Mouse (Mus musculus) forebrain, postnatal 0 days (tissue): Measurements from ENCODE around the gene Hoxd11. TPM values are rescaled to one million over a fixed set of nuclear protein-coding genes. Genes with fewer than 3 reads are reported as not detected.
A peak's percentile ranks its signal among the peaks of the same experiment; 100 is the strongest.

Experiments
- ATAC-seq: fragments of 200-750 bp; cut with Nextera tagmentation; 2 replicates; pipeline ENCODE4 v1.8.0; 2017; ENCODE audit warnings: mild to moderate bottlenecking, moderate library complexity
- DNase-seq: peaks from one replicate; pipeline ENCODE4 v3.0.0-alpha.2; 2015
- H3K27ac ChIP-seq: fragments of 300-500 bp; sonication (generic); 2 replicates; pipeline ENCODE4 v1.5.1; 2014; ENCODE audit warnings: low read depth, mild to moderate bottlenecking, antibody characterized with exemption, low read length, moderate library complexity, mixed read lengths
- H3K27me3 ChIP-seq: fragments of 300-500 bp; sonication (generic); 2 replicates; pipeline ENCODE4 v1.6.1; 2014; ENCODE audit warnings: mild to moderate bottlenecking, low read length, mixed read lengths; ENCODE audit not compliant: insufficient read depth
- H3K36me3 ChIP-seq: fragments of 300-500 bp; sonication (generic); 2 replicates; pipeline ENCODE4 v1.6.1; 2014; ENCODE audit warnings: mild to moderate bottlenecking, moderate library complexity; ENCODE audit not compliant: insufficient read depth
- H3K4me1 ChIP-seq: fragments of 300-500 bp; sonication (generic); 2 replicates; pipeline ENCODE4 v1.6.1; 2014; ENCODE audit warnings: antibody characterized with exemption; ENCODE audit not compliant: insufficient read depth
- H3K4me2 ChIP-seq: fragments of 300-500 bp; sonication (generic); 2 replicates; pipeline ENCODE4 v1.6.1; 2014; ENCODE audit warnings: low read depth, mild to moderate bottlenecking, moderate library complexity
- H3K4me3 ChIP-seq: fragments of 300-500 bp; sonication (generic); 2 replicates; pipeline ENCODE4 v1.5.1; 2014; ENCODE audit warnings: low read depth, low read length, mixed read lengths
- H3K9ac ChIP-seq: fragments of 300-500 bp; sonication (generic); 2 replicates; pipeline ENCODE4 v1.6.1; 2014; ENCODE audit warnings: mild to moderate bottlenecking
- H3K9me3 ChIP-seq: fragments of 300-500 bp; sonication (generic); 2 replicates; pipeline ENCODE4 v1.6.1; 2016; ENCODE audit warnings: low read length
- CTCF ChIP-seq: sonication (generic); IDR thresholded peaks from 2 replicates; pipeline ENCODE4 v1.5.1; 2016; ENCODE audit warnings: antibody characterized with exemption, control low read depth, low read depth
- WGBS: fragments of 180-500 bp; shearing (Covaris S2); extraction: QIAGEN DNeasy Blood & Tissue Kit; methylation state at CpG from one replicate; pipeline ENCODE4 v1.1.7; 2014; 5-methylcytosine and 5-hydroxymethylcytosine counted together
- polyA plus RNA-seq: library from polyadenylated mRNA; unstranded; fragments of >200 nt; fragmentation: Nextera tagmentation; extraction: Ambion mirVana; gene quantifications from 2 replicates; pipeline ENCODE4 v1.2.1, GENCODE M21; 2015
- total RNA-seq: library from RNA; depleted of rRNA; stranded (reverse); fragments of >200 nt; gene quantifications from 2 replicates; pipeline ENCODE4 v1.2.3, GENCODE M21; 2014

The Hoxd11 gene
- total and polyA plus RNA-seq, 2 experiments from 2014 or later, result not detected

DNA sequence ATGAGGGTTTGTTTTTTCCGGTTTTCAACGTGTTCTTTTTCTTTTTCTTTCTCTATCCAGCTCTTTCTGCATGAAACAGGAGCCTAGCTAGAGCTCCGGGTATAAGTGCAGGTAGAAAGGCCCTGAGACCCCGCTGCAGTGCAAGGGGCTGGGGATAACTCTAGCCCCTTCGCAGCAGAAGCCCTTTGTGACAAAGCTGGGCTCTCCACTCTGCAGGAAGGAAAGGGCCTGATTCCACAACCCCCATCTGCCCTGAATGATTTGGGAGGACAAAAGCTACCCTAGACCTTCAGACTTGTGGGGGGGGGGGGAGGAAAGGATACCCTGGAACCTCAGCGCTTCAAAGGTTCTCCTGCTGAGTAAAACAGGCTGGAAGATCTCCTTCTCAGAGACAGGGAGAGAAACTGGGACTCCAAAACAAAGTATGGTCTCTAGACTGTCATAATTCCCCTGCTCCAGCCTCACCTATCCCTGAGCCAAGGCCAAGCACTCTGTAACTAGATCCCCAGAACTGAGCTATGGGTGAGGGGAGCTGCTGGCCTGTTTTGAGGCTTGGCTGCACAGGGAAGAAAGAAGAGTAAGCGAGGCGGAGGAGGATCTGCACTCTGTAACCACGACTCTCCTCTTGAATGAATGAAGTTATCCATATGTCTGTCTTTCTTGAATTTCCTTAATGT is 2.8 kb upstream of the Hoxd11 start:
- peaks cover 98% of the 10 kb centered on the region for H3K27me3 ChIP-seq
- no peaks in the 10 kb centered on the region for H3K36me3 ChIP-seq
- TF ChIP-seq CTCF, result no peak
- WGBS, result 4% methylated on average over 9 of the region's 9 CpGs
- no peak overlapping the region for H3K9ac ChIP-seq
- H3K27ac ChIP-seq, result no peak overlapping the region
- H3K4me1 ChIP-seq, result no peaks in the 10 kb centered on the region
- ATAC-seq (no peak), DNase-seq (no peak)
- no peak overlapping the region for H3K4me2 ChIP-seq
- H3K4me3 ChIP-seq, result no peak overlapping the region
- no peaks in the 10 kb centered on the region for H3K9me3 ChIP-seq

DNA sequence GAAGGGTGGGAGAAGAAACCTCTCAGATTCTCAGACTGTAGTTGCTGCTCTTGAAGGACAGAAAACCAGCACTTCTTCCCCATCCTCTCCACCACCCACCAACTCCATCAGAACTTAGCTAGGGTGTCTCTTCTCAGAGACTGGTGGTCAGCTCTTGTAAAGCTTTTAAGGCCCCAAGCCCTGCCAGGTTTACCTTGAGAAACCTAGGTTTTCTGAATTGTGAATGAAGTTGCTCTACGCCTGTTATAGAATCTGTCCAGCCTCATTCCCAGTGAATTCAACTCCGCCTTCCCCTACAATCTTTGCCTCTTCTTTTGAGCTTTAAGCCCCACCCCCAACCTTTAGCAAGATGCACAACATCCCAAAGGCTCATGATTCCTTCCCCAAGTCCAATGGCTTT is 2.3 kb upstream of the Hoxd11 start:
- 12% methylated on average over 2 of the region's 2 CpGs for WGBS
- H3K27ac ChIP-seq, result no peak overlapping the region
- no peak for ATAC-seq

DNA sequence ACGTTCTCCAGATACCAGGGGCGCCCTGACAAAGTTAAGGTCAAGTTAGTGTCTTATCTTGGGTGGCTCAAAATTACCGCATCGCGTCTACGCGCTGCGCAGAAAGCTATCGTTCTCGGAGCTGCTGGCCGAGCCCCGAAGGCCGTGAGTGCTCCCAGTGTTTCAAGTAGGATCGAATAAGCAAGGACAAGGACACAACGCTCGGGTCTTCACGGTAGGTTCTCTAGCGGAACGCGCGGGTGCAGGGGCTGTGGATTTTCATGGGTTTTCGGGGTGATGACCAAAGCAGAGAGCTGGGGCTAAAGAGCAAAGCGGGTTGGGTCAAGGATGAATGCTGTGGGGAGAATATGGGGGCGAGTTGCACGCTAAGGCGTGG is 227 bp downstream of the Hoxd11 start:
- Histone ChIP-seq H3K9ac (no peak overlapping the region), H3K9me3 (no peaks in the 10 kb centered on the region), H3K4me3 (no peak overlapping the region), H3K36me3 (no peaks in the 10 kb centered on the region), H3K4me2 (no peak overlapping the region), H3K27me3 (peaks cover 94% of the 10 kb centered on the region), H3K4me1 (no peaks in the 10 kb centered on the region), H3K27ac (no peak overlapping the region)
- ATAC-seq (no peak), DNase-seq (no peak)
- WGBS, result 1% methylated on average over 26 of the region's 26 CpGs
- TF ChIP-seq CTCF, result no peak

More for the DNA sequence above, 2.3 kb upstream of the Hoxd11 start:
- H3K4me1 ChIP-seq, result no peaks in the 10 kb centered on the region
- no peaks in the 10 kb centered on the region for H3K36me3 ChIP-seq
- TF ChIP-seq CTCF, result no peak
- no peak overlapping the region for H3K4me2 ChIP-seq
- DNase-seq, result no peak
- no peak overlapping the region for H3K4me3 ChIP-seq
- no peaks in the 10 kb centered on the region for H3K9me3 ChIP-seq
- peaks cover 97% of the 10 kb centered on the region for H3K27me3 ChIP-seq
- H3K9ac ChIP-seq, result no peak overlapping the region

DNA sequence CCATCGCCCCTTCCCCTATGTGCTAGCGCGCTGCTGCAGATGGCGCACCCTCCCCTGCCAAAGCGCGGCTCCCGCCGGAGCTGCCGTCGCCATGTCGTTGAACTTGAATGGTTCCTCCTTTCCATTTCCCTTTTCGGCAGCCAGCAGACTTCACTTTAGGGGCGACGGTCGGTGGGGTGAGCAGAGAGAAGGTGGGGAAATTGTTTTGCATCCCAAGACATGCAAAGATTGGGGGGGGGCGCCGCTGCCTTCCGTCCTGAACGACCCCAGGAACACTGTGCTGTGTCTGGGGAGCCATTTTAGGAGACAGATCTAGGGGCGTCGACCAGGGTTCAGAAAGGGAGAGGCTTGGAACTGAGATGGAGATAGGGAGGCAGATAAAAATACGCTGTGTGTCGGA is 623 bp downstream of the Hoxd11 start:
- Histone ChIP-seq H3K27me3 (peaks cover 94% of the 10 kb centered on the region), H3K4me1 (no peaks in the 10 kb centered on the region), H3K36me3 (no peaks in the 10 kb centered on the region), H3K27ac (no peak overlapping the region), H3K4me3 (no peak overlapping the region), H3K9ac (no peak overlapping the region), H3K4me2 (no peak overlapping the region), H3K9me3 (no peaks in the 10 kb centered on the region)
- 0% methylated on average over 19 of the region's 23 CpGs for WGBS
- DNase-seq (no peak), ATAC-seq (no peak)
- no peak for TF ChIP-seq CTCF

DNA sequence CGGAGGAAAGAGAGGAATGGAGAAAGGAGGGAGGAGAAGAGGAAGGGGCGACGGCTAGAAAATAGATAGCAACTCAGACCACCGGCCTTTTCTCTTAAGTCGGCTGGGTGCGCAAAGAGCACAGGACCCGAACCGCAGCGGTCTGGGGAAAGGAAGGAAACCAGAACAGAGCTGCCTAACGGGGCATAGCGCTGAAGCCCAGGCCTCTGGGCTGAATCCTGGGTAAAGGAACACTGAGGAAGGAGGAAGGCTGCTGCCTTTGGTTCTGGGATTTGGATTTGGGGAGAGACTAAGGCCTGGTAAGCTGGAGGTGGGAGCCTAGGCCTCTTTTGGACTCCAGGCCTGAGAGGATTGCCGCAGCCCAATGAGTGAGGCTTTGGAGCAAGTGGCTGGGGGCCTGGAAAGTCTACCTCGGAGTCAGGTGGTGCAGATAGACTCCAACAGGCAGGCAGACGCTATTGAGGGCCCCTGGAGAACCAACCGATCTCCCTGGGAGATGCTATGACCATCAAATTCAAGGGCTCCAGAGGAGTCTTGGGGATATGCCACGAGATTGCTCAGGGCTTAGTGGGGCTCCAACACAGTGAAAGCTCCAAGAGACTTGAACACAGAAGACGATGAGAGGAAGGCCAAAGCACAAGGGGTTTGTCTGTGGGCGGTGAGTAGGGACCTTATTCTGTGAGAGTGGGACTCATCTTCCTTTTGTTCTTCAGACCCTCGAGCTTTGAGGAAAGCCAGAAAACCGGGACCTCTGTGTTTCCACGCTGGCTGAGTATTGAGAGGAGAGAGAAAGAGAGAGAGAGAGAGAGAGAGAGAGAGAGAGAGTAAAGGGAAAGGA is 1.4 kb downstream of the Hoxd11 start:
- Histone ChIP-seq H3K36me3 (no peaks in the 10 kb centered on the region), H3K4me3 (no peak overlapping the region), H3K4me2 (no peak overlapping the region), H3K4me1 (no peaks in the 10 kb centered on the region), H3K27ac (no peak overlapping the region), H3K9ac (no peak overlapping the region), H3K27me3 (peaks cover 94% of the 10 kb centered on the region), H3K9me3 (no peaks in the 10 kb centered on the region)
- TF ChIP-seq CTCF, result no peak
- 2% methylated on average over 21 of the region's 21 CpGs for WGBS
- DNase-seq (no peak), ATAC-seq (no peak)

DNA sequence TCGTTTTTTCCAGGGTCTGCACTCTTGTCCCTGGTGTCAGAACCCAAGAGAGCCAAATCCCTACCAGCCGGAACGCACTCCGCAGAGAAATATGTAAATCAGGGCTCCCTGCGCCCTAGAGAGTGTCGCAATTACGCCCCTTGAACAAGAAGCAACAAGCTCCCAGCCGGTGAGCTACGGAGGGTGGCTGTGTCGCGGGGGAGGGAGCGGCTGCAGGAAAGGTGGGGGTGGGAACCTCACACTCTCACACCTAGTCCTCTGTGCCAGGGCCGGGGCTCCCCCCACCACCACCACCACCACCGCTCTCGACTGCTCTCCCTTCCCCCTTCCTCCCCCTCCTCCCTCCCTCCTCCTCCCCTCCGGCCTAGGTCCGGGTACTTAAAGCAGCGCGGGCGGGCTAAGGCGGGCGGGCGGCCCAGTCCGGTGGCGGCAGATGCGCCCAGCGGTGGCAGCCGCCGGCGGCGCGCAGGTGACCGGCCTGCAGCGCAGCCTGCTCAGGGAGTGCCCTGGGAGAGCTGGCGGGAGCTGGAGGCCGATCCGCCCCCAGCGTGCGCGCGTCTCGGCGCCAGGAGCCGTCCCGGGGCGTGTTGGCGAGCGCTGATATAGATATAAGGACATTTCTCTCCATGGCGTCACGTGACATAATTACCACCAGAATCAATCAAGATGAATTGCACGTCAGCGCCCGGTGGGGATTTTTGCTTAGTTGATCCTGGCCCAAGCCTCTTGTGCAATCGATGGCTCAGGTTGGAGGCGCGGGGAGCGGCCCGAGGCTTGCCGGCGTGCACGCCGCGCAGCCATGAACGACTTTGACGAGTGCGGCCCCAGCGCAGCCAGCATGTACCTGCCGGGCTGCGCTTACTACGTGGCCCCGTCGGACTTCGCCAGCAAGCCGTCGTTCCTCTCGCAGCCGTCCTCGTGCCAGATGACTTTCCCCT is 2.5 kb downstream of the Hoxd11 start:
- 3% methylated on average over 77 of the region's 78 CpGs for WGBS
- no peak overlapping the region for H3K9ac ChIP-seq
- H3K4me1 ChIP-seq, result no peaks in the 10 kb centered on the region
- H3K4me2 ChIP-seq, result 0 out of 2 replicates have a peak overlapping the region, but pooled peaks have one; percentile 10
- no peak overlapping the region for H3K27ac ChIP-seq
- ATAC-seq, result peak; percentile 24; the same call in 1 of the 2 replicates
- H3K4me3 ChIP-seq, result peak overlapping the region; percentile 16
- DNase-seq, result no peak
- no peaks in the 10 kb centered on the region for H3K36me3 ChIP-seq
- no peaks in the 10 kb centered on the region for H3K9me3 ChIP-seq
- peaks cover 92% of the 10 kb centered on the region for H3K27me3 ChIP-seq
- no peak for TF ChIP-seq CTCF
